Mouse (Mus musculus): ENCODE data around the gene Npas3.

DNA sequence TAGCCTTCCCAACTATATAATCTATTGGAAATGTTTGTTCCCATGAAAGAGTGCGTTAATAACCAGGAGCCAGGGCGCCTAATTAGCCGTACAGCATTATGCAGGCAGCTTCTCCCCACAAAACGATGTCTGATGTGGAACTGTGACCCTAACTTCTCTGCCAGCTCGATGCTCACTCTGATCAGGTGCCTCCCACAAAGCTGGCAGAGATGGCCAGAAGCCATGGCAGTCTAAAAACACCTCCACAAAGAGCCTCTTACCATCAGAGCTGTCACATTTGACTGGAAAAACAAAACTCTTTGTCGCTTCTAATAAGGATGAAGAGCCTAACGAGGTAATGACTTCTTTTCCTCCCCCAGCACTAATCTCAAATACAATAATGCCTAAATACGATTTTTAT lies 845.3 kb downstream of the Npas3 start:
- TF ChIP-seq CEBPB (IDR thresholded peaks at IDR 0.05; ENCODE audit: low read depth) (no peak), CTCF (IDR thresholded peaks at IDR 0.05; ENCODE audit: control insufficient read depth, insufficient read depth, insufficient read length) (no peak), USF1 (IDR thresholded peaks at IDR 0.05; ENCODE audit: low read depth) (no peak), MAX (IDR thresholded peaks at IDR 0.05) (no peak), MYOD1 (IDR thresholded peaks at IDR 0.05; ENCODE audit: control insufficient read depth, insufficient read length, low read depth) (no peak), MYOG (IDR thresholded peaks at IDR 0.05; ENCODE audit: control insufficient read depth, extremely low read depth, insufficient read length) (no peak)

All from C2C12 (cell line).